Mouse (Mus musculus) forebrain, embryonic 14.5 days (tissue): Measurements from ENCODE around the gene Bbx. TPM values are rescaled to one million over a fixed set of nuclear protein-coding genes. Genes with fewer than 3 reads are reported as not detected.
A peak's percentile ranks its signal among the peaks of the same experiment; 100 is the strongest.

Experiments used
- ATAC-seq: fragments of 200-750 bp; cut with Nextera tagmentation; 2 replicates; pipeline ENCODE4 v1.8.0; 2017; ENCODE audit warnings: mild to moderate bottlenecking, moderate library complexity
- DNase-seq: peaks from one replicate; pipeline ENCODE4 v3.0.0-alpha.2; 2015; ENCODE audit warnings: low spot score
- H3K27ac ChIP-seq: fragments of 300-500 bp; sonication (generic); 2 replicates; pipeline ENCODE4 v1.5.1; 2014; ENCODE audit warnings: low read depth, mild to moderate bottlenecking, control low read depth, low read length, moderate library complexity
- H3K27me3 ChIP-seq: fragments of 300-500 bp; sonication (generic); replicated peaks from 2 replicates; pipeline ENCODE4 v1.6.1; 2014; ENCODE audit warnings: low read length, control low read depth, mixed read lengths; ENCODE audit not compliant: control insufficient read depth, insufficient read depth
- H3K36me3 ChIP-seq: fragments of 300-500 bp; sonication (generic); 2 replicates; pipeline ENCODE4 v1.6.1; 2014; ENCODE audit warnings: low read length, control low read depth; ENCODE audit not compliant: control insufficient read depth, insufficient read depth
- H3K4me1 ChIP-seq: fragments of 300-500 bp; sonication (generic); 2 replicates; pipeline ENCODE4 v1.6.1; 2014; ENCODE audit warnings: antibody characterized with exemption, low read length, control low read depth; ENCODE audit not compliant: control insufficient read depth, insufficient read depth
- H3K4me2 ChIP-seq: fragments of 300-500 bp; sonication (generic); 2 replicates; pipeline ENCODE4 v1.6.1; 2014; ENCODE audit warnings: mild to moderate bottlenecking, control low read depth, low read length
- H3K4me3 ChIP-seq: fragments of 300-500 bp; sonication (generic); 2 replicates; pipeline ENCODE4 v1.5.1; 2014; ENCODE audit warnings: low read depth, low read length, control low read depth
- H3K9ac ChIP-seq: fragments of 300-500 bp; sonication (generic); 2 replicates; pipeline ENCODE4 v1.6.1; 2014; ENCODE audit warnings: mild to moderate bottlenecking, low read length, control low read depth, moderate library complexity
- H3K9me3 ChIP-seq: fragments of 300-500 bp; sonication (generic); replicated peaks from 2 replicates; pipeline ENCODE4 v1.6.1; 2016; ENCODE audit warnings: low read length, control low read depth, mixed read lengths; ENCODE audit not compliant: control insufficient read depth
- WGBS: fragments of 180-500 bp; shearing (Covaris S2); extraction: QIAGEN DNeasy Blood & Tissue Kit; methylation state at CpG from one replicate; pipeline ENCODE4 v1.1.7; 2014; 5-methylcytosine and 5-hydroxymethylcytosine counted together
- polyA plus RNA-seq: library from polyadenylated mRNA; unstranded; fragments of >200 nt; fragmentation: Nextera tagmentation; extraction: Ambion mirVana; gene quantifications from 2 replicates; pipeline ENCODE4 v1.2.1, GENCODE M21; 2014

Gene Bbx
- polyA plus RNA-seq, 1 experiment from 2014 or later = 11.9 TPM

GRCm38 (mm10) chr16:50309411-50310042 lies 122.7 kb downstream of the Bbx start:
- Histone ChIP-seq H3K27ac (peak overlapping the region; percentile 17; the same call in 1 of the 2 replicates), H3K4me2 (no peak overlapping the region), H3K9ac (no peak overlapping the region), H3K9me3 (no peaks in the 10 kb centered on the region), H3K27me3 (no peaks in the 10 kb centered on the region), H3K36me3 (no peaks in the 10 kb centered on the region), H3K4me3 (no peak overlapping the region), H3K4me1 (peaks cover 15% of the 10 kb centered on the region; the same call in 1 of the 2 replicates)
- 31% methylated on average over 9 of the region's 9 CpGs for WGBS
- ATAC-seq (peak; percentile 80), DNase-seq (peak; percentile 91)

GRCm38 (mm10) chr16:50308256-50308655 lies 123.9 kb downstream of the Bbx start:
- H3K9ac ChIP-seq = no peak overlapping the region
- H3K9me3 ChIP-seq = no peaks in the 10 kb centered on the region
- H3K27me3 ChIP-seq = no peaks in the 10 kb centered on the region
- DNase-seq (no peak), ATAC-seq (no peak)
- no peak overlapping the region for H3K4me3 ChIP-seq
- no peaks in the 10 kb centered on the region for H3K36me3 ChIP-seq
- H3K4me2 ChIP-seq = no peak overlapping the region
- 49% methylated on average over 6 of the region's 6 CpGs for WGBS
- H3K4me1 ChIP-seq = peaks cover 15% of the 10 kb centered on the region; the same call in 1 of the 2 replicates
- H3K27ac ChIP-seq = 0 out of 2 replicates have a peak overlapping the region, but pooled peaks have one; percentile 17

DNA sequence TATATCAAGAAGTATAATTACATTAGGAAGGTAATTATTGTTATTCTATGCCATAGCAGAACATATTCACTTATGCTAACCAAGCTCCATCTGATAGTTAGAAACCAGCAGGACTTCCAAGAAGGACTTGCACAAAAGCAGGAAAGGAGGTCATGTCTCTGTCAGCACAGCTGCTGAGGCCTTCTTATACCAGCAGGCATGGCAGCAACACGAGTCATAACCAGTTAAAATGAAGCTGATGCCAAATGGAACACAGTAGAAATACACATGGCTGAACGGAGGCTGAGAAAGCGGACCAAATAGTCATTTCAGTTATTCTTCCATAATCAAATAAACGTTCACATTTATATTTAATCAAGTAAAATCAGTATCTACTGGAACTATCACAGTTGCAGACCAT lies 125.0 kb downstream of the Bbx start:
- H3K9me3 ChIP-seq = no peaks in the 10 kb centered on the region
- H3K4me2 ChIP-seq = no peak overlapping the region
- WGBS = 85% methylated on average over 4 of the region's 4 CpGs
- H3K9ac ChIP-seq = no peak overlapping the region
- no peaks in the 10 kb centered on the region for H3K27me3 ChIP-seq
- no peak for DNase-seq
- no peak overlapping the region for H3K27ac ChIP-seq
- H3K36me3 ChIP-seq = no peaks in the 10 kb centered on the region
- H3K4me1 ChIP-seq = peaks cover 15% of the 10 kb centered on the region; the same call in 1 of the 2 replicates
- no peak overlapping the region for H3K4me3 ChIP-seq
- ATAC-seq = no peak

- H3K27ac ChIP-seq = no peak overlapping the region
- DNase-seq (peak; percentile 71), ATAC-seq (peak; percentile 38; the same call in 1 of the 2 replicates)
- no peaks in the 10 kb centered on the region for H3K36me3 ChIP-seq
- no peak overlapping the region for H3K4me3 ChIP-seq
- no peak overlapping the region for H3K4me2 ChIP-seq
- H3K9me3 ChIP-seq = no peaks in the 10 kb centered on the region
- no peak overlapping the region for H3K9ac ChIP-seq
- peaks cover 15% of the 10 kb centered on the region; the same call in 1 of the 2 replicates for H3K4me1 ChIP-seq
- H3K27me3 ChIP-seq = no peaks in the 10 kb centered on the region
Measured at GRCm38 (mm10) chr16:50306727-50307126, 125.5 kb downstream of the Bbx start.

DNA sequence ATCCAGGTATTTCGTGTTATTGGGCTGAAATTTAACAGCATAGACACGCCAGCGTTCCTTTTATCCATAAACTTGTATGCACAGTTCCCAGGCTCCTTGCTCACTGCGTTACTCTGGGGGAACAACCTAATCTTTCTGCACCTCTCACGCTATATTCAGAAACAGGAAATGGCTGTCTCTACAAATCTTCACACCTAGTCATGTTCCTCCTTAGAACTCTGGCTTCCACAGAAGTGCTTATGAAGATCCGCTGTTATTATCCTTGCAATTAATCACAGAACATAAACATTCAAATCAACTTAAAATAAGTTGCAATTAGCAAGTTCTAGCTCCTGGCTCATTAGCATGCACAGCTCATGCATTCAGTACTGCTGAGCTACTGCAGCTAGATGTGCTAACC lies 127.0 kb downstream of the Bbx start:
- Histone ChIP-seq H3K36me3 (no peaks in the 10 kb centered on the region), H3K27ac (no peak overlapping the region), H3K27me3 (no peaks in the 10 kb centered on the region), H3K9ac (no peak overlapping the region), H3K4me3 (no peak overlapping the region), H3K4me2 (no peak overlapping the region), H3K9me3 (no peaks in the 10 kb centered on the region), H3K4me1 (peaks cover 15% of the 10 kb centered on the region; the same call in 1 of the 2 replicates)
- no peak for DNase-seq
- no peak for ATAC-seq
- 81% methylated on average over 6 of the region's 6 CpGs for WGBS

DNA sequence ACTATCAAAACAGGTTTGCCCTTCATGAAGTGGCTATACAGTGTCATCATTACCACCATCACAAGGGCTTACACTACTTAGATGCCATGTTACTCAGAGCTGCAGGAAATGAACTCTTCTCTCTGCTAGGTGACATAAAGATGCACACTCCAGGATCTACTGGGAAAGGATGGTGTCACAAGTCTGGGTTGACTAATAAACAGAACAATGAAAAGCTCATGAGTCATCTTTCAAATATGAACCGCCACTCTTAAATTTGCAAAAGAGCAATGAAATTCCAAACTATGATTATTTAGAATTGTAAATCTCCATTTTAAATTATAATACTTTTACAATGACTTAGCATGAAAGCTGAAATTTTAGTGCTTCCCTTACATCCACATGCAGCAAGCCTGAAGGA lies 129.6 kb downstream of the Bbx start:
- H3K4me1 ChIP-seq = no peaks in the 10 kb centered on the region
- WGBS = 94% methylated on average over 1 of the region's 1 CpGs

DNA sequence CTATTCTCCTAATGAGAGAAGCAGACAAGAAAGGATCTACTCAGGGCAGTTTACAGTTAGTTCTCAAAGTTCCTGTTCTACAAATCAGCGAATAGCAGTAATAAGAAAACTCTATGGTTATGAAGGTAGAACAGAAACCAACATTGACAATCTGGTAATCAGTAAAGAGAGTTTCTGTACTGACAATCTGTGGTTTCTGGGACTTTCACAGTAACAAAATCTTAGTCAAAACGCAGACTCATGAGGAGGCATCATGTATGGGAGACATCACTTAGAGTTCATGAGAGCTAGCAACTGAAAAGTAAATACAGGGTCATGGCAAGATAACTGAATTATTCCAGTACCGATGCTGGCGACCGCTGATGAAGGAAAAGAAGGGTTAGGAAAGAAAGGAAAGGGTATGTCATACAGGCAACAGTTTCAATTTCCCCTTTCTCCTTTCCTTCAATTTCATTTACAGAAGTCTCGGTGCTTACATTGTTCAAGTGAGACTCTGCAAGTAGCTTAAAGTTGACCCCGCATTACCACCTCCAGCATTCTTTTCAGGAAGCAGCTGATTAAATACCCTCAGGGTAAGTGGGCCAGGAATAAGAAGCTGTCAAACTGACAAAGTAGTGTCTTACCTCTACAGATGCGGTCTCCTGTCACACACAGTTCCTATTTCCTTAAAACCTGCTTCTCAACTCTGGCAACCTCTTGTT lies 133.3 kb downstream of the Bbx start:
- Histone ChIP-seq H3K9ac (no peak overlapping the region), H3K4me2 (no peak overlapping the region), H3K27me3 (no peaks in the 10 kb centered on the region), H3K9me3 (no peaks in the 10 kb centered on the region), H3K27ac (no peak overlapping the region), H3K4me3 (no peak overlapping the region), H3K4me1 (no peaks in the 10 kb centered on the region), H3K36me3 (no peaks in the 10 kb centered on the region)
- DNase-seq = no peak
- 84% methylated on average over 8 of the region's 8 CpGs for WGBS
- ATAC-seq = no peak

More for the DNA sequence above, 129.6 kb downstream of the Bbx start:
- no peak overlapping the region for H3K27ac ChIP-seq
- no peaks in the 10 kb centered on the region for H3K27me3 ChIP-seq
- DNase-seq (no peak), ATAC-seq (no peak)
- H3K36me3 ChIP-seq = no peaks in the 10 kb centered on the region
- H3K9ac ChIP-seq = no peak overlapping the region
- no peak overlapping the region for H3K4me2 ChIP-seq
- no peak overlapping the region for H3K4me3 ChIP-seq
- no peaks in the 10 kb centered on the region for H3K9me3 ChIP-seq

DNA sequence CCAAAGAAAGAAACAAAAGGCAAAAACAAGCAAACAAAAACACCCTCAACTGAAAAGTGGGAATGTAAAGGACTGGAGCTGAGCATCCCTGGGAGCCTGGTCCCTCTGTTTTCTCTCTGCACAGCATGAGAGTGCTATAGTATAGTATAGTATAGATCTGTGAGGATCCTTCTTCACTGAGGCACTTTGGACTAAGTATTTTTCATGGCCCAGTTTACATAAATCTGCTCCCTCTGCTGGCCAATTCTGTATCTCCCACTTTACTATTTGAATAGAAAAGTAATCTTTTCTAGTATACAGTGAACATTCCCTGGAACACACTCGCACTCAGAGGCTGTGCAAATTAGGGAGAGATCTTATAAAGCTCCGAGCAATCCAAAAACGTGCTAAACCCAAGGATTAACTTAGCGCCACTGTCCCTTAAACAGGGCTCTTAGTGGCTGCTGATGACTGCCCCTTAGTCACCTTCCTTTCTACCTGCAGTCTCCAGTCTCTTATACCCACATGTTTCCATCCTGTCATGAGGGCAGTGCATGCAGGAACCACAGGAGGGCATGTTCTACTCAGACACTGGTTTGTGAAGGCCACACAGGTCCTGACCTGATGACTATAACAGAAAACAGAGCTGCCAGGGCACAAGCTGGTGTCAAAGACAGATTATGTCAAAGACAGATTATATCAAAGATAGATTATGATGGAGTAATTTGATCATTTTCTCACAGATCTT lies 138.5 kb downstream of the Bbx start:
- ATAC-seq (no peak), DNase-seq (peak; percentile 68)
- H3K27me3 ChIP-seq = no peaks in the 10 kb centered on the region
- H3K9ac ChIP-seq = no peak overlapping the region
- H3K4me1 ChIP-seq = no peaks in the 10 kb centered on the region
- H3K4me3 ChIP-seq = no peak overlapping the region
- no peaks in the 10 kb centered on the region for H3K9me3 ChIP-seq
- no peak overlapping the region for H3K27ac ChIP-seq
- H3K36me3 ChIP-seq = no peaks in the 10 kb centered on the region
- 73% methylated on average over 4 of the region's 4 CpGs for WGBS
- H3K4me2 ChIP-seq = no peak overlapping the region
